Mouse (Mus musculus) heart, adult 9 months (tissue): ENCODE measurements around the gene Tmem262.

Experiments used
- DNase-seq, 2 experiments: peaks; one replicate each; pipeline ENCODE4 v3.0.0; 2022; ENCODE audit warnings: low spot score in 2 of 2

Gene Tmem262

GRCm38 (mm10) chr19:6061021-6061533 lies 18.8 kb upstream of the Tmem262 start, which contains the start of gene Znhit2:
Znhit2 (plus strand) TSS chr19:6061192.
- peak; percentile 94 to 97 for DNase-seq

DNA sequence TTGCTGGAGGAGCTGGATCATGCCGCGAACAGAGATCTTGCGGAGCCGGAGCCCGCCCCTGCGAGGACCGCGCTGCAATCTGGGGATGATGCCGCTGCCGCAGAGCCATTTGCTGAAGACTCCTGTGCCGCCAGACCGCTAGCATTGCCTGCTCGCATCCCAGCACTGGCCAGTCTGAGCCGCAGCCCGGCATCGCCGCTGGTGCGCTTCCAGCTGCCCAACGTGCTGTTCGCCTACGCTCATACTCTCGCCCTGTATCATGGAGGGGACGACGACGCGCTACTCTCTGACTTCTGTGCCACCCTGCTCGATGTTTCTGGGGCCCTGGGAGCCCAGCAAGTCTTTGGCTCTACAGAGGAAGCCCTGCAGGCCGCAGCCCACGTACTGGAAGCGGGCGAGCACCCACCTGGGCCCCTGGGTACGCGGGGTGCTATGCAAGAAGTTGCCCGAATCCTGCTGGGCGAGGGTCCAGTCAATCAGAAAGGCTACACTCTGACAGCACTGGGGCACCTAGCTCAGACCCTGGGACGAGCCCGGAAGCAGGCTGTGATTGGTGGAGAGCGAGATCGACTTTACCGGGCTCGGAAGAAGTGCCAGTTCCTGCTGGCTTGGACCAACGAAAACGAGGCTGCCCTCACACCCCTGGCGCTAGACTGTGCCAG lies 18.1 kb upstream of the Tmem262 start:
- no peak for DNase-seq

- no peak for DNase-seq
Measured at GRCm38 (mm10) chr19:6062418-6062817, 17.4 kb upstream of the Tmem262 start.

DNA sequence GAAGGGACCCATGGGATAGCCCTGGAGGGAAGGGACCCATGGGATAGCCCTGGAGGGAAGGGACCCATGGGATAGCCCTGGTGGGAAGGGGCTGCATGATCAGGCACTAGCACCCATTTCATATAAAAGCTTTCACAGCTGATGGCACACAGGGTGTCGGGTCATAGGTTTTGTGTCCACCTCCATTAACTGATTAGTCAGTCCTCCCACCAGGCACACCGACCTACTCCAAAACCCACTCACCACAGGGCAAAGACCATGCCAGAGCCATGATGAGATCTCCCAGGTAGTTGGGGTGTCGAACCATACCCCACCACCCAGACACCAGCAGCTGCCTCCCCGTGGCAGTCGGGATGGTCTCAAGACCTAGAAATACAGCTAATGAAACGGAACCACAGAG lies 16.8 kb upstream of the Tmem262 start:
- DNase-seq, result no peak

GRCm38 (mm10) chr19:6066571-6066970 lies 13.3 kb upstream of the Tmem262 start:
- no peak for DNase-seq

- DNase-seq, result peak; percentile 57 to 62
Measured at GRCm38 (mm10) chr19:6067011-6067723, 12.7 kb upstream of the Tmem262 start.

DNA sequence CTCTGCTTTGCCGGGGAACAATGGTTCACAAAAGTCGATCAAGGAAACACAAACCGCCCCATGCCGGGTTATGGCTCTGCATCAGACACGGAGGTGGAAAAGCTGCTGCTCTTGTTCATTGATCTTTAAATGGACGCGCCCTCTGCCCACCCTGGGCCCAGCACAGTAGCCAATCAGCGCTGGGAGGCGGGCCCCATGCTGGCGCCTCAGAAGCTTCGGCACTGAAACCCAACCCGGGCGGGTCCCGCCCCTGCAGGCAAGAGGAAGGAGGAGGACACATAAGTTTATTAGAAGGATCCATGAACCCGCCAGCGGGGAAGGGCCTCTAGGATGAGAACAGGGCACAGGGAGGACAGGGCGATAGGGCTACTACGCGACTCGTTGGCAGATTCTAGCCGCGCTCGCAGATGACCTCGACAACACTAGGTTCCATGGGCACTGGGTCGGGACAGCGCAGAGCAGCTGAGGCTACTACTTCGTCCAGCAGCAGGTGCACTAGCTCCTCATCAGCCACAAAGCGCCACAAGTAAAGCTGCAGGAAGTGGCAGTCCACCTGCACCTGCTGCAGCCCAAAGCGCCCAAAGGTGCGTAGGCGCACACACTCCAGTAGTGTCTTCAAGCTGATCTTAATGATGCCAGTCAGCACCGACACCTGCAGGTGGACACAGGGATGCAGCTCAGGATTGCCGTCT lies 12.0 kb upstream of the Tmem262 start, which contains the start of gene Tm7sf2:
Gene Tm7sf2 (minus strand): TSS at position 650 of the 692 bp plus-strand sequence.
- DNase-seq, result peak; percentile 91 to 93

DNA sequence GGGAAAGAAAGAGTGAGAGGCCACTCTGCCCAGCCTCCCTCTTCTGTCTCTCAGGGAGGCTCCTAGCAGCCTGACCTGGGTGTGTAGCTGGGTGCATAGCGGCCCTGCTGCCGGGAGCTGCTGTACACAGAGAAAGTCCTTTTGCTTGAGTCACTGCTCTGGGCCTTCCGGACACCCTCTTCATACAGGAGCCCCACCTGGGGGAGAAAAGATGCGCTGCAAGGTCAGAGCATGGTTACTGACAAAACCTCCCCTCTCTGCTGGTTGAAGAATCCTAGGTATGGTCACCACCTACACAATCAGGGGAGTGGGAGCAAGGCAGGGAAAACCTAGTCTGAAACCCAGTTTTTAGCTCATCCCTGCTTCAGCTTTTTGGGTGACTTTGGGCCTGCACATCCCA lies 10.9 kb upstream of the Tmem262 start:
- DNase-seq, result no peak

DNA sequence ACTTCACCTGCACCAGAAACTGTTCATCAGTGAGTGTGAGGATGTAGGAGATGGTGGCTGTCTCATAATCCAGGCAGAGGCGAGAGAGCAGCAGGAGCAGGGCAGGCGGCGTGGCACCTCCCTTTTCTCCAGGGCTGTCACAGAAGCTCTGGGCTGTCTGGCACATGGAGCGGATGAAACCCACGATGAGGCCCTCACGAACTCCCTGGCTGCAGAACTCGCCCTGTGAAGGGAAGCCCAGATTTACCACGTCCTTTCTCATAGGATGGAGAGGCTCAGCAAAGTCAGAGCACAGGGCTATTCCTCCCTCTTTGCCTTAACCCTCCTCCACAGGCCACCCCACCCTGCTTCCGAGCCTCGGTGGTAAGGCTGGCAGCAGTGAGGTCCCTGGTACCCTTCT lies 10.0 kb upstream of the Tmem262 start:
- DNase-seq, result no peak

DNA sequence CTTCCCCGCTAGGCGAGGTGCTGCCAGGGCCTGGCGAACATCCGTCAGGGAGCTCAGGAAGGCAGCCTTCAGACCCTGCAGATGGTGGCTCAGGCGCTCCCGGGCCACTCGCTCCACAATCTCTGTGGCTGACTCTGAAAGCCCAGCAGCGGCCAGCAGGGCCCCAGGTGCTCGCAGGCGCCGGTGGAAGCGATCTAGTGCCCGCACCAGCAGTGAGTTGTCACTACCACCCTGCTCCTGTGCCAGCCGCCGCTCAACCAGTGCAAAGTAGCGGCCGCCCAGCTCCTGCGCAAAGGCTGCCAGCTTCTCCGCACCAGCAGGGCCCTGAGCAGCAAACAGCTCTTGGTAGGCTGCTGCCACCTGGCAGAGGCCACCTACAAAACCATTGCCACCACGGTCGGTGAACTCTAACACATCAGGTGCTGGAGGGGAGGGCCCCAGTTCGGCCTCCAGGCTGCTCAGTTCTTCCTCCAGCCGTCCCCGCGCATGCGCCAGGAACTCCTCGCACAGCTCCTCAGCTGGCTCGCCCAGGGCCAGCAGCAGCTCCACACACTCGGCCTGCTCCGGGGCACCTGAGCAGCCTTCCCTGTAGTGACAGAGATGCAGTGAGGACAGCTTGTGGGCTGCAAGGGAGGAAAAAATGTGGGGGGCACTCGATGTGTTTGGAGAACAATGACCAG lies 9.1 kb upstream of the Tmem262 start:
- DNase-seq, result no peak

DNA sequence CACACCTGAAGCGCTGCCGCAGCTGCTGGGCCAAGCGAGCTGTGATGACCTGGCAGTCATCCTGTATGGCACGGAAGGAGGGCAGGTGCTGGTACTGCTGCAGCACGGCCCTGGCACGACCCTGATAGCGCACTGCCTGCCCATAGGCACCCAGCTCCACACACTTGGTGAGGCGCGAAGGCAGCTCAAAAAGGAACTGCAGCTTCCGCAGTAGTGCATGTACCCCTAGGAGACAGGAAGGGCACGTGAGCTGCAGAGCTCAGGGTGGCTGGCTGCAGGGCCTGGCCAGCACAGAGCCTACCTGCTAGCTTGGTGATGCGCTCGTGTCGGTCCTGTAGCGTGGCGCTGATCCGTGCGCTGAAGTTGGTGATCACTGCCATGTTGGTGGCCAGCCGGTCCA lies 8.6 kb upstream of the Tmem262 start:
- DNase-seq, result no peak

DNA sequence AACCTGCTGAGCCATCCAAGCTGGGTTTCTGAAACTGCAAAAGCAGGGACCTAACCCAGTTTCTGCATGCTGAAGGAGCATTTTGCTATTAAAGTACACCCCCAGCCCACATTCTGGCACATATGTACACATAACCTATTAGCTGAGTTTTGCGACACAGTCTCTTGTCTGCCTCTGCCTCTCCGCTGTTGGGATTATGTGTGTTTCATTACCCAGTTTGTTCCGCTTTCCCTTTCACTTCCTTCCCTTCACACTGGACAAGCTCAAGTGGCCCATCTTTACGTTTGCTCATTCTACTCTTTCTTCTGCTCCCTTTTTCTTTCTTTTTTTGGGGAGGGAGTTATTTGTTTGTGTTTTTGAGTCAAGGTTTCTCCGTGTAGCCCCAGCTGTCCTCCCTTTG lies 5.9 kb upstream of the Tmem262 start:
- no peak for DNase-seq

GRCm38 (mm10) chr19:6076564-6077393 lies 3.1 kb upstream of the Tmem262 start, which contains the start of gene Vps51:
Vps51 (minus strand) TSS chr19:6077231.
- peak; percentile 83 to 86 for DNase-seq

DNA sequence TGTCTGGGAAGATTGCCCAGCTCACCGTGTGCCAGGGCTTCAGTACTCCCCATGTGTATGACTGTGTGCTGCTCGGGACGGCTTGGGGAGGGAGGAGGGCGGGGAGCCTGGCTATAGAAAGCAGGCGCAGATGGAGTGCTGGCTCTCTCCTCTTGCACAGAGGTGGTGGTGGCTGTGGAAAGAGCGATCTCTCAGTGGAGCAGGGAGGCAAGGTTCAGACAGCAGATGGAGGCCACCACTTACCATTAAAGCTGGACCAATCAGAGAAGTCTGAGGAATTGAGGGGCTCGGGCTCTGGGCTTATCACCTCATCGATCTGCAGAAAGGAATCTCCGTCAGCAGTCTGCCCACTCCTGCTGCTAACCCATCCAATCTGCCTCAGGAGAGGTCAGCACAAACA lies 2.3 kb downstream of the Tmem262 start, which contains the start of gene Gm28374:
Gene Gm28374 (minus strand): TSS at position 101 of the 400 bp plus-strand sequence.
- DNase-seq, result no peak

GRCm38 (mm10) chr19:6084478-6085248 lies 4.8 kb downstream of the Tmem262 start, which contains the start of the genes Zfpl1 and Cdca5:
Zfpl1 (minus strand) TSS chr19:6084956.
Cdca5 (plus strand) TSS chr19:6084983.
- peak; percentile 94 to 96 for DNase-seq

- DNase-seq, result no peak
Measured at GRCm38 (mm10) chr19:6085417-6085879, 5.6 kb downstream of the Tmem262 start.

- DNase-seq, result no peak
Measured at GRCm38 (mm10) chr19:6088841-6089240, 9.0 kb downstream of the Tmem262 start.

DNA sequence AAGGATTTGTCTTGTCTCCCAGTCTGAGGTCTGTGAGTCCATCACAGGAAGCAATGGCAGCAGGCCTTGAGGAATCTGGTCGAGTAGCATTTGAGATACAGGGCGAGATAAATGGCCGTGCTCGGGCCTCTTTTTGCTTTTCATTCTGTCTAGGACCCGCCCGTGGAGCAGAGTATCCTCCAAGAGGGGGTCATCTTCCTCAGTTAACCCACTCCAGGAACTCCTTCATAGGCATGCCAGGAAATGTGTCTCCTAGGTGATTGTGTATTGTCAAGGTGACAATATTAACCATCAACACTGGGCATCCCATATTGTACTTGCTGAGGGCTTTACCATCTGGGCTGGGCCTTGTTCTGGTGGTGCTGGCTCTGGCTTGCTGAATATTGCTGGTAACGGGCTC lies 14.3 kb downstream of the Tmem262 start, which contains the start of gene AC131692.1:
Gene AC131692.1 (plus strand): TSS at position 301 of the 400 bp plus-strand sequence.
- DNase-seq, result no peak

GRCm38 (mm10) chr19:6097847-6098246 lies 18.0 kb downstream of the Tmem262 start:
- DNase-seq, result no peak

GRCm38 (mm10) chr19:6101186-6101585 lies 21.4 kb downstream of the Tmem262 start:
- no peak for DNase-seq
